Mouse (Mus musculus) limb, embryonic 14.5 days (tissue): ENCODE results near the gene Tspan8. TPM values are rescaled to one million over a fixed set of nuclear protein-coding genes. Genes with fewer than 3 reads are reported as not detected.

Experiments
- ATAC-seq: fragments of 200-750 bp; cut with Nextera tagmentation; 2 replicates; pipeline ENCODE4 v1.8.0; 2017; ENCODE audit warnings: low read depth, moderate number of reproducible peaks, moderate TSS enrichment; ENCODE audit not compliant: low FRiP score
- DNase-seq: peaks from one replicate; pipeline ENCODE4 v3.0.0-alpha.2; 2015; ENCODE audit warnings: low spot score
- H3K27ac ChIP-seq: fragments of 300-500 bp; sonication (generic); replicated peaks from 2 replicates; pipeline ENCODE4 v1.5.1; 2014; ENCODE audit warnings: low read depth, mild to moderate bottlenecking, low read length, moderate library complexity, mixed read lengths
- H3K27me3 ChIP-seq: fragments of 300-500 bp; sonication (generic); 2 replicates; pipeline ENCODE4 v1.6.1; 2014; ENCODE audit warnings: low read length, mixed read lengths; ENCODE audit not compliant: control insufficient read depth, insufficient read depth
- H3K36me3 ChIP-seq: fragments of 300-500 bp; sonication (generic); 2 replicates; pipeline ENCODE4 v1.6.1; 2014; ENCODE audit warnings: mild to moderate bottlenecking, low read length, moderate library complexity, mixed read lengths; ENCODE audit not compliant: control insufficient read depth, insufficient read depth
- H3K4me1 ChIP-seq: fragments of 300-500 bp; sonication (generic); 2 replicates; pipeline ENCODE4 v1.6.1; 2014; ENCODE audit warnings: antibody characterized with exemption, low read length, mixed read lengths; ENCODE audit not compliant: control insufficient read depth, insufficient read depth
- H3K4me2 ChIP-seq: fragments of 300-500 bp; sonication (generic); replicated peaks from 2 replicates; pipeline ENCODE4 v1.6.1; 2014; ENCODE audit warnings: low read depth, mild to moderate bottlenecking, low read length, moderate library complexity; ENCODE audit not compliant: severe bottlenecking
- H3K4me3 ChIP-seq: fragments of 300-500 bp; sonication (generic); replicated peaks from 2 replicates; pipeline ENCODE4 v1.5.1; 2014; ENCODE audit warnings: low read length
- H3K9ac ChIP-seq: fragments of 300-500 bp; sonication (generic); 2 replicates; pipeline ENCODE4 v1.6.1; 2014; ENCODE audit warnings: mild to moderate bottlenecking, low read depth, low read length, moderate library complexity; ENCODE audit not compliant: severe bottlenecking
- H3K9me3 ChIP-seq: fragments of 300-500 bp; sonication (generic); 2 replicates; pipeline ENCODE4 v1.6.1; 2016; ENCODE audit warnings: low read length; ENCODE audit not compliant: control insufficient read depth
- POLR2A ChIP-seq: fragments of 200-500 bp; IDR thresholded peaks from 2 replicates; pipeline ENCODE4 v1.8.0; 2012; ENCODE audit warnings: inconsistent platforms, mild to moderate bottlenecking, moderate library complexity, borderline replicate concordance; ENCODE audit not compliant: insufficient read depth, insufficient read length; ENCODE audit errors: extremely low read depth
- WGBS: fragments of 180-500 bp; shearing (Covaris S2); extraction: QIAGEN DNeasy Blood & Tissue Kit; methylation state at CpG from one replicate; pipeline ENCODE4 v1.1.7; 2014; 5-methylcytosine and 5-hydroxymethylcytosine counted together
- polyA plus RNA-seq, 2 experiments: library from polyadenylated mRNA; depleted of rRNA in 1 of 2; stranded (reverse) in 1 of 2; unstranded in 1 of 2; fragments of >200 nt; fragmentation: Nextera tagmentation in 1 of 2; extraction: Ambion mirVana in 1 of 2; gene quantifications; 2 replicates each; pipeline versions ENCODE4 v1.2.1 to v1.2.3; 2012 to 2014

The Tspan8 gene
- polyA plus RNA-seq, 2 experiments: 1.8 to 2.8 TPM

DNA sequence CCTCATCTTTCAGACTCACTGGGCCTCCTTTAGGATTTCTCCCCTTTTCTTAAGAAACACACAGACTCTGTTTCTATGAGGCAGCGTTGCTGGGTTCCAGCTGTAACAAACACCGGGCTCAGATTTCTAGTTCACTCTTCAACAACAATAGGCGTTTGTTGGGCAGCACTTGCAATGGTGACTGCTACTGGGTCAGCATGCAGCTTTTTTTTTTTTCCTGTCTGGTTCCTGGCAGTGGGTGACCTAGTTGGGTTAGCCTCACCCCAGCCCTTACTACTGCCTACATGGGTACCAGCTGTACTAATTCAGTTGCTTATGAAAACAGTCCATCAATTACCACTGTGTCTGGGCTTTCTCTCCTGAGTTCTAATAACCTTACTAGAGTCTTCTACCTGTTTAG lies 14.1 kb downstream of the Tspan8 start:
- H3K9me3 ChIP-seq: no peaks in the 10 kb centered on the region
- 0 out of 2 replicates have a peak, but pooled peaks cover 3% of the 10 kb centered on the region for H3K4me1 ChIP-seq
- no peak overlapping the region for H3K9ac ChIP-seq
- no peak overlapping the region for H3K27ac ChIP-seq
- WGBS: 59% methylated on average over 3 of the region's 3 CpGs
- no peak for TF ChIP-seq POLR2A
- ATAC-seq (no peak), DNase-seq (no peak)
- H3K4me2 ChIP-seq: no peak overlapping the region
- no peak overlapping the region for H3K4me3 ChIP-seq
- no peaks in the 10 kb centered on the region for H3K27me3 ChIP-seq
- H3K36me3 ChIP-seq: no peaks in the 10 kb centered on the region

DNA sequence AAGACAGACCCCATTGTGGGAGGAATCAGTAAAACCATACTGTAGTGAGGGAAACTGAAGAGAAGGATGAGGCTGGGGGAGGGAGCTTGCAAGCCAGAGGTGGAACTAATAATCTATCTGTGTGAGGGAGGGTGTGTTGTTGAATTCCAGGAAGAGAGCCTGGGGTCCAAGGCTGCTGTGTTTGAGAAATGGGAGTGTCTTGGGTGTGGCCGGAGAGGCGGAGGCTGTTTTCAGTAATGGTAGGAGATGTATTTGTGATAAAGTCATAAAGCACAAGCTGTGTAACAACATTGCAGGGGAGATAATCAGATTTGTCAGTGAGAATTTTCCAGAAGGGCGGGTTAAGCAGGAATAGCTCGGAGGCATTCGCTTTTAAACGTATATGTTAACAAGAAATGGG lies 17.4 kb downstream of the Tspan8 start:
- Histone ChIP-seq H3K4me3 (no peak overlapping the region), H3K27ac (no peak overlapping the region), H3K4me2 (no peak overlapping the region), H3K4me1 (0 out of 2 replicates have a peak, but pooled peaks cover 3% of the 10 kb centered on the region), H3K27me3 (no peaks in the 10 kb centered on the region), H3K9me3 (no peaks in the 10 kb centered on the region), H3K36me3 (no peaks in the 10 kb centered on the region), H3K9ac (no peak overlapping the region)
- TF ChIP-seq POLR2A: no peak
- DNase-seq (no peak), ATAC-seq (no peak; the same call in 1 of the 2 replicates)
- WGBS: 57% methylated on average over 6 of the region's 6 CpGs

DNA sequence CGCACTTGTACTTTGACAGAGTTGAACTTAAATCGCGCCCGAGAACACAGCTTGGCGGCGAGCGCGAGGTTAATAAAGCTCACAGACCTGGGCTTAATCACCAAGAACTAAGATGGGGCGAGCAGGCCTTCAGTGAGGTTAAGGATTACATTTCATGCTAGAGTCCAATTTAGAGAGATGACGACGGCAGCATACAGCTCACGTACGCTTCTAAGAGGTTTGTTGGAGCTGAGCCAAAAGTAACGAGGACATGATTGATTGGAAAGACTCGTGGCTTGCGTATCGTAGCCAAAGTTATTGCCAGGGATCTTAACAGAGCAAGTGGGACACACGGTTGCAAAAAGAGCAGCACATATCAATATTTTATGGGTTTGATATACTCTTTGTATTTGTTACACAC lies 30.3 kb downstream of the Tspan8 start:
- Histone ChIP-seq H3K36me3 (no peaks in the 10 kb centered on the region), H3K27me3 (no peaks in the 10 kb centered on the region), H3K4me2 (peak overlapping the region; percentile 24; the same call in 1 of the 2 replicates), H3K4me3 (no peak overlapping the region), H3K4me1 (no peaks in the 10 kb centered on the region), H3K9ac (no peak overlapping the region), H3K27ac (no peak overlapping the region), H3K9me3 (no peaks in the 10 kb centered on the region)
- no peak for ATAC-seq
- WGBS: 38% methylated on average over 18 of the region's 18 CpGs
- peak; percentile 63 for DNase-seq
- no peak for TF ChIP-seq POLR2A

- Histone ChIP-seq H3K4me1 (no peaks in the 10 kb centered on the region), H3K27ac (no peak overlapping the region), H3K4me3 (no peak overlapping the region), H3K4me2 (no peak overlapping the region), H3K9ac (no peak overlapping the region), H3K27me3 (no peaks in the 10 kb centered on the region), H3K36me3 (no peaks in the 10 kb centered on the region), H3K9me3 (no peaks in the 10 kb centered on the region)
- ATAC-seq: no peak
- no peak for TF ChIP-seq POLR2A
- 96% methylated on average over 1 of the region's 1 CpGs for WGBS
- no peak for DNase-seq
Observed at GRCm38 (mm10) chr10:115848511-115848910, 31.9 kb downstream of the Tspan8 start.

GRCm38 (mm10) chr10:115860210-115860880 lies 43.7 kb downstream of the Tspan8 start:
- DNase-seq: peak; percentile 49
- ATAC-seq: peak; percentile 70
- Histone ChIP-seq H3K4me2 (no peak overlapping the region), H3K4me3 (no peak overlapping the region), H3K9ac (no peak overlapping the region), H3K4me1 (peaks cover 5% of the 10 kb centered on the region), H3K27ac (no peak overlapping the region), H3K9me3 (no peaks in the 10 kb centered on the region), H3K27me3 (no peaks in the 10 kb centered on the region), H3K36me3 (no peaks in the 10 kb centered on the region)
- TF ChIP-seq POLR2A: no peak
- WGBS: 31% methylated on average over 13 of the region's 15 CpGs

DNA sequence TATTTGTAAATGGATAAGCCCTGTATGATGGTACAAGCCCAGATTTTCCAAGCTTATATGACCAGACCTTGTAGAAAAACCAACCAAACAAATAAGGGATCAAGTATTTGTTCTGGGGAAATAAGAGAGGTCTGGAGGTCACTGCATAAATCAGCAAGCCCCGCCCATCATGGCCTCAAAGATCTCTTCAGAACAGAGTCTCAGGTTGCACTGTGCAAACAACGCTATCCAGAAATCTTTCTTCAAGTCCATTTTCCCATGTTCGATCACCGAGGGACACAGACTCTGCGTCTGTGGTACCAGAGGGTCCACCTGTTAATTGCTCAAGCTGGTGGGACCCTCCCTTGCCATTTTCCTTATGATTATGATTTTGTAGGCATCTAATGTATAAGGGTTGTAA lies 45.3 kb downstream of the Tspan8 start:
- TF ChIP-seq POLR2A: no peak
- WGBS: 63% methylated on average over 5 of the region's 5 CpGs
- ATAC-seq: no peak

More for the DNA sequence above, 45.3 kb downstream of the Tspan8 start:
- H3K27me3 ChIP-seq: no peaks in the 10 kb centered on the region
- no peak overlapping the region for H3K9ac ChIP-seq
- DNase-seq: no peak
- H3K4me2 ChIP-seq: no peak overlapping the region
- no peak overlapping the region for H3K4me3 ChIP-seq
- H3K9me3 ChIP-seq: no peaks in the 10 kb centered on the region
- H3K27ac ChIP-seq: no peak overlapping the region
- peaks cover 5% of the 10 kb centered on the region for H3K4me1 ChIP-seq
- no peaks in the 10 kb centered on the region for H3K36me3 ChIP-seq
